Mouse (Mus musculus) MEL (cell line): Measurements from ENCODE around the gene Scamp1. TPM values are rescaled to one million over a fixed set of nuclear protein-coding genes. Genes with fewer than 3 reads are reported as not detected.

Experiments
- DNase-seq: peaks from one replicate; pipeline ENCODE4 v3.0.0; 2011; ENCODE audit warnings: low read depth, low spot score
- H3K27ac ChIP-seq: 2 replicates; pipeline ENCODE4 v1.5.1; 2012; ENCODE audit warnings: low read depth, mild to moderate bottlenecking, control low read depth, low read length, moderate library complexity; ENCODE audit not compliant: control insufficient read depth
- H3K27me3 ChIP-seq, 2 experiments: fragments of 150-350 bp in 1 of 2; sonication (generic) in 1 of 2; 2 replicates each; pipeline ENCODE4 v1.6.1; 2012; ENCODE audit warnings: low read length in 2 of 2, mild to moderate bottlenecking in 2 of 2, improper control_type of control experiment in 1 of 2, moderate library complexity in 1 of 2; ENCODE audit not compliant: insufficient read depth in 2 of 2, control insufficient read depth in 1 of 2
- H3K36me3 ChIP-seq, 2 experiments: 2 replicates each; pipeline ENCODE4 v1.6.1; 2012 to 2014; ENCODE audit warnings: low read length in 2 of 2, improper control_type of control experiment in 1 of 2, inconsistent platforms in 1 of 2, mild to moderate bottlenecking in 1 of 2; ENCODE audit not compliant: insufficient read depth in 2 of 2, control insufficient read depth in 1 of 2
- H3K4me1 ChIP-seq, 2 experiments: fragments of 150-350 bp in 1 of 2; sonication (generic) in 1 of 2; 2 replicates each; pipeline ENCODE4 v1.6.1; 2012; ENCODE audit warnings: low read length in 2 of 2, improper control_type of control experiment in 1 of 2, mild to moderate bottlenecking in 1 of 2; ENCODE audit not compliant: insufficient read depth in 2 of 2, control insufficient read depth in 1 of 2
- H3K4me3 ChIP-seq, 2 experiments: fragments of 150-350 bp in 1 of 2; sonication (generic) in 1 of 2; 2 replicates each; pipeline ENCODE4 v1.5.1; 2012; ENCODE audit warnings: low read depth in 2 of 2, low read length in 2 of 2, mild to moderate bottlenecking in 2 of 2, moderate library complexity in 2 of 2, control low read depth in 1 of 2, improper control_type of control experiment in 1 of 2; ENCODE audit not compliant: control insufficient read depth in 1 of 2, insufficient read depth in 1 of 2
- H3K79me2 ChIP-seq: 2 replicates; pipeline ENCODE4 v1.6.1; 2012; ENCODE audit warnings: mild to moderate bottlenecking, low read length, moderate library complexity; ENCODE audit not compliant: control insufficient read depth, poor library complexity, insufficient read depth
- H3K9ac ChIP-seq: 2 replicates; pipeline ENCODE4 v1.6.1; 2012; ENCODE audit warnings: low read depth, mild to moderate bottlenecking, control low read depth, low read length, moderate library complexity; ENCODE audit not compliant: control insufficient read depth, poor library complexity, severe bottlenecking
- H3K9me3 ChIP-seq: fragments of 150-350 bp; sonication (generic); replicated peaks from 2 replicates; pipeline ENCODE4 v1.6.1; 2012; ENCODE audit warnings: mild to moderate bottlenecking, low read length, improper control_type of control experiment, moderate library complexity; ENCODE audit not compliant: insufficient read depth
- E2F4 ChIP-seq: IDR thresholded peaks from 2 replicates; pipeline ENCODE4 v1.6.1; 2011; ENCODE audit warnings: low read depth, low read length, improper control_type of control experiment, borderline replicate concordance
- ETS1 ChIP-seq: IDR thresholded peaks from 2 replicates; pipeline ENCODE4 v1.6.1; 2012; ENCODE audit warnings: low read depth, mild to moderate bottlenecking, inconsistent platforms, low read length, improper control_type of control experiment, moderate library complexity
- GATA1 ChIP-seq: IDR thresholded peaks from 2 replicates; pipeline ENCODE4 v1.6.1; 2011; ENCODE audit warnings: low read depth, low read length, improper control_type of control experiment
- HCFC1 ChIP-seq: IDR thresholded peaks from 2 replicates; pipeline ENCODE4 v1.6.1; 2012; ENCODE audit warnings: low read depth, mild to moderate bottlenecking, inconsistent platforms, low read length, improper control_type of control experiment, moderate library complexity
- MAFK ChIP-seq: IDR thresholded peaks from 2 replicates; pipeline ENCODE4 v1.6.1; 2011; ENCODE audit warnings: low read depth, mild to moderate bottlenecking, low read length, improper control_type of control experiment, borderline replicate concordance
- MAX ChIP-seq: IDR thresholded peaks from 2 replicates; pipeline ENCODE4 v1.6.1; 2011; ENCODE audit warnings: low read length, improper control_type of control experiment
- MEF2A ChIP-seq: IDR thresholded peaks from 2 replicates; pipeline ENCODE4 v1.6.1; 2014; ENCODE audit warnings: low read depth, mild to moderate bottlenecking, inconsistent platforms, low read length, improper control_type of control experiment; ENCODE audit not compliant: poor library complexity, insufficient replicate concordance, severe bottlenecking; ENCODE audit errors: extremely low read depth
- MXI1 ChIP-seq: IDR thresholded peaks from 2 replicates; pipeline ENCODE4 v1.6.1; 2011; ENCODE audit warnings: mild to moderate bottlenecking, low read depth, low read length, improper control_type of control experiment
- MYB ChIP-seq: IDR thresholded peaks from 2 replicates; pipeline ENCODE4 v1.6.1; 2011; ENCODE audit warnings: mild to moderate bottlenecking, low read depth, low read length, improper control_type of control experiment
- MYC ChIP-seq: IDR thresholded peaks from 2 replicates; pipeline ENCODE4 v1.6.1; 2011; ENCODE audit warnings: low read depth, mild to moderate bottlenecking, low read length, improper control_type of control experiment, moderate library complexity
- POLR2A ChIP-seq, 2 experiments: IDR thresholded peaks; 2 replicates each; pipeline ENCODE4 v1.6.1; 2011 to 2012; ENCODE audit warnings: low read length in 2 of 2, mild to moderate bottlenecking in 2 of 2, control low read depth in 1 of 2, improper control_type of control experiment in 1 of 2, low read depth in 1 of 2, moderate library complexity in 1 of 2; ENCODE audit not compliant: control insufficient read depth in 1 of 2, insufficient read depth in 1 of 2, poor library complexity in 1 of 2
- POLR2AphosphoS5 ChIP-seq: IDR thresholded peaks from 2 replicates; pipeline ENCODE4 v1.6.1; 2012; ENCODE audit warnings: low read depth, borderline replicate concordance, mild to moderate bottlenecking, inconsistent platforms, low read length, moderate library complexity, mixed read lengths
- RCOR1 ChIP-seq: IDR thresholded peaks from 2 replicates; pipeline ENCODE4 v1.6.1; 2012; ENCODE audit warnings: low read depth, mild to moderate bottlenecking, inconsistent platforms, low read length, improper control_type of control experiment
- TAL1 ChIP-seq: IDR thresholded peaks from 2 replicates; pipeline ENCODE4 v1.6.1; 2012; ENCODE audit warnings: mild to moderate bottlenecking, inconsistent platforms, low read length, moderate library complexity, mixed read lengths
- TCF12 ChIP-seq: IDR thresholded peaks from 2 replicates; pipeline ENCODE4 v1.6.1; 2014; ENCODE audit warnings: low read depth, mild to moderate bottlenecking, inconsistent platforms, low read length, improper control_type of control experiment, moderate library complexity
- USF1 ChIP-seq: IDR thresholded peaks from 2 replicates; pipeline ENCODE4 v1.6.1; 2014; ENCODE audit warnings: low read depth, mild to moderate bottlenecking, inconsistent platforms, low read length, improper control_type of control experiment, moderate library complexity
- ZC3H11A ChIP-seq: IDR thresholded peaks from 2 replicates; pipeline ENCODE4 v1.6.1; 2012; ENCODE audit warnings: low read depth, mild to moderate bottlenecking, inconsistent platforms, low read length, improper control_type of control experiment
- ZMIZ1 ChIP-seq: IDR thresholded peaks from 2 replicates; pipeline ENCODE4 v1.6.1; 2012; ENCODE audit warnings: low read depth, mild to moderate bottlenecking, inconsistent platforms, low read length, improper control_type of control experiment, moderate library complexity
- ZNF384 ChIP-seq: IDR thresholded peaks from 2 replicates; pipeline ENCODE4 v1.6.1; 2012; ENCODE audit warnings: low read depth, mild to moderate bottlenecking, inconsistent platforms, low read length, improper control_type of control experiment
- polyA plus RNA-seq, 2 experiments: library from polyadenylated mRNA; stranded (reverse) in 1 of 2; unstranded in 1 of 2; fragments of >175 nt in 1 of 2; fragments of >200 nt in 1 of 2; gene quantifications; 2 replicates each; pipeline versions ENCODE4 v1.2.1 to v1.2.4; 2012; ENCODE audit warnings: low replicate concordance in 2 of 2, low read depth in 1 of 2; ENCODE audit not compliant: insufficient read length in 2 of 2, insufficient read depth in 1 of 2, missing spikeins in 1 of 2
- total RNA-seq: library from RNA; depleted of rRNA; stranded (reverse); fragments of 300-350 nt; gene quantifications from 2 replicates; pipeline ENCODE4 v1.2.3, GENCODE M21; 2012

The Scamp1 gene
- total and polyA plus RNA-seq, 3 experiments, result 0.03 TPM; not detected in 2

DNA sequence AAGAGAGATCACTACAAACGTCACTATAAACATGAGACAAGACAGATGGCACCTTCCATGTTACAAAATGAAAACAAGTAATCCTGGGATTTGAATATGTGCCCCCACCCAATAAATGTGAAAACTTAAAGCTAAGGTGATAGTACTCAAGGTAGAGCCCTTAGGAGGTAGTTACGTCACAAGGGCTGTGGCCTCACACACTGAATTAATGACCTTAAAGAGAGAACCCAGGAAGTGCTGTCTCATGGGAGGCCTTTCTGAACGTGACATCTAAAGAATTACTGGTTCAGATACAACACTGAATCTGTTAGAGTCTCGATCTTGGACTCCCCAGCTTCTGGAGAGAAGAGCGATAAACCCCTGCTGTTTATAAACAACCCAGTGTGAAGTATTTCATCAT lies 6.2 kb downstream of the Scamp1 start:
- no peak for DNase-seq
- Histone ChIP-seq H3K4me3 (no peak overlapping the region), H3K9ac (no peak overlapping the region), H3K27ac (no peak overlapping the region), H3K9me3 (no peaks in the 10 kb centered on the region), H3K4me1 (no peaks in the 10 kb centered on the region), H3K27me3 (peaks cover 0 to 1% of the 10 kb centered on the region in 2 experiments; a peak in 1 of 4 replicates), H3K36me3 (no peaks in the 10 kb centered on the region), H3K79me2 (no peaks in the 10 kb centered on the region)
- TF ChIP-seq MAX, result no peak
- no peak for TF ChIP-seq RCOR1

- Histone ChIP-seq H3K4me3 (no peak overlapping the region), H3K36me3 (no peaks in the 10 kb centered on the region), H3K9me3 (no peaks in the 10 kb centered on the region), H3K4me1 (no peaks in the 10 kb centered on the region; a peak in 1 of 4 replicates), H3K27me3 (peaks cover 0 to 3% of the 10 kb centered on the region in 2 experiments; a peak in 1 of 4 replicates), H3K9ac (no peak overlapping the region), H3K27ac (no peak overlapping the region), H3K79me2 (no peaks in the 10 kb centered on the region)
- no peak for DNase-seq
- TF ChIP-seq GATA1 (no peak), E2F4 (no peak), ZC3H11A (no peak), POLR2AphosphoS5 (no peak), HCFC1 (no peak), MYC (no peak), POLR2A (IDR thresholded peaks at IDR 0.05; ENCODE audit: control insufficient read depth in 1 of 2, insufficient read depth in 1 of 2, low read depth in 1 of 2, low read length in 2 of 2, poor library complexity in 1 of 2) (no peak), MYB (no peak), USF1 (no peak), ZNF384 (no peak), MXI1 (no peak), ETS1 (no peak), TCF12 (no peak), TAL1 (no peak), MEF2A (no peak), MAFK (no peak), RCOR1 (no peak), ZMIZ1 (no peak)
Measured at GRCm38 (mm10) chr13:94271284-94271683, 14.4 kb downstream of the Scamp1 start.
